Mouse (Mus musculus) left cerebral cortex, adult 9 months (tissue): ENCODE data around the gene Adora2a.
"Not testable (repeated sequence)": the region's sequence is repeated elsewhere in the genome, so short reads cannot be mapped to it uniquely, and the experiment has no call there.

Experiments
- DNase-seq, 2 experiments: peaks; one replicate each; pipeline ENCODE4 v3.0.0; 2022; ENCODE audit warnings: low spot score in 2 of 2

The Adora2a gene

DNA sequence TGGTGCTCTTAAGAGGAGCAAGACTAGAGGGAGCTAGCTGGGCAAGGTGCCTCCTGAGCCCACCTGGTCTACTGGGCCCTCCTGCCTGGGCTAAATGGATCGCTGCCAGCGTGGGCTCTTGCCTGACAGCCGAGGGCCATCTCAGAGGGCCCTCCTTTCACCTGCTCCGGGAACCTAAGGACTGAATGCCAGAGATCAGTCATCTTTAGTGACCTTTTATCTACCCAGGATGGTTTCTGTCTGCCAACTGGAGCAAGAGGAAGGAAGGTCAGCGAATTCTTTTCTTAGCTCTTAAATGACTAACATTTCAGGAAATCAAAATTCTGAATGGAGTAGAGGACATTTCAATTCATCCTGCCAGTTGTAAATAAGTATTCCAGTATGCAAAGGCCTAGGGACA lies 33.9 kb downstream of the Adora2a start:
- DNase-seq, result no peak

GRCm38 (mm10) chr10:75352541-75352940 lies 35.9 kb downstream of the Adora2a start:
- no peak for DNase-seq

GRCm38 (mm10) chr10:75353838-75354241 lies 37.2 kb downstream of the Adora2a start:
- not testable (repeated sequence) for DNase-seq

DNA sequence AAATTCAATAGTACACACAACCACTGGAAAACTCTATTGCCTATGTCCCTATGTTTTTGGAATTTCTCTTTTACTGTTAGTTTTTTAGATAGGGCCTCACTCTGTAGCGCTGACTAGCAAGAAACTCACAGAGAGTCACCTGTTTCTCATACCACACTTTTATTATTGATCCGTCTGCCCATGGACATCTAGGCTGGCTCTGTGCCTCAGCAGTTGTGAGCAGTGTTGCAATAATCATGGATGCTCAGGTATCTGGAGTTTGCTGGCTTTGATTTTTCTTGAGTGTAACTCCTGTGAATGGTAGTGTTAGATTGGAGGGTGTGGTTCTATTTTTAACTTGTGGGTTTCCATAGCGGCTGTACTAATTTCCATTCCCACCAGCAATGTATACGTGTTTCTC lies 38.7 kb downstream of the Adora2a start:
- no peak for DNase-seq

DNA sequence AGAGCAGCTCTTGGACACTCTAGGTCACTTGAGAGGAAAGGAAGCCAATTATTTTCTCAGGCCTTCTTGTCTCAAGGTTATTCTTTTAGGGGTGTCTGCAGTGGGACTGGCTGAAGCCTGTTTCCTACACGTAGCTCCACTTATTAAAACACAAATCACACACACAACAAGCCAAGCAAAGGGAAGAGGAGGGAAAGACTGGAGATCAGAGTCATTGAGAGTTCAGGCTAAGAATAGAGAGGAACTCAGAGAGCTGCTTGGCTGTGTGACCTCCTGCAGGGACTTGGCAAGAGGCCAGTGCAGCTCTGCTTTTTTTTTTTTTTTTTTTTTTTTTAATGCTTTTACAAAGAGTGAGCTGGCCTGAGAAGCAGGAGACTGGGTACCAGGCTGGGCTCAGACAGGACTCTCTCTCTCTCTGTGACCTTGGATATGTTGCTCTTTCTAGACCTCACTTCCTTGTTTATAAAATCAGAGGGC lies 47.6 kb downstream of the Adora2a start:
- not testable (repeated sequence) for DNase-seq

GRCm38 (mm10) chr10:75364796-75365195 lies 48.1 kb downstream of the Adora2a start:
- DNase-seq, result no peak

DNA sequence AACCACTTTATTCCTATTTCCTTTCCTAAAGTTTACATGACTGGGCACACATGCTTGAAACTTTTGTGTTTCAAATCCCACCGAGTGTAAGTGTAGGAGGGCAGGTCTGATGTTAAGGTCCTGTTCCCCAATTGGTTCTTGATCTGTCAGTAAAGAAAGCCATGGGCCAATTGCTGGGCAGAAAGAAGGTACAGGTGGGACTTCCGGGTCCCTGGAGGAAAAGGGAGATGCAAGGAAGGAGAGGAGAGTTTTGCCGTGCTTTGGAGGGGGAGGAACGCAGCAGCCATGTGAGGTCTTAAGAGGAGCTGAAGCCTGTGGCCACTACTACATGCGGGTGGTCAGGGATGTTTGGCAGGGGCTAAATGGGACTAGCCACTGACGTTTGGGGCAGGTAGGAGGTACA lies 48.6 kb downstream of the Adora2a start:
- DNase-seq, result no peak

DNA sequence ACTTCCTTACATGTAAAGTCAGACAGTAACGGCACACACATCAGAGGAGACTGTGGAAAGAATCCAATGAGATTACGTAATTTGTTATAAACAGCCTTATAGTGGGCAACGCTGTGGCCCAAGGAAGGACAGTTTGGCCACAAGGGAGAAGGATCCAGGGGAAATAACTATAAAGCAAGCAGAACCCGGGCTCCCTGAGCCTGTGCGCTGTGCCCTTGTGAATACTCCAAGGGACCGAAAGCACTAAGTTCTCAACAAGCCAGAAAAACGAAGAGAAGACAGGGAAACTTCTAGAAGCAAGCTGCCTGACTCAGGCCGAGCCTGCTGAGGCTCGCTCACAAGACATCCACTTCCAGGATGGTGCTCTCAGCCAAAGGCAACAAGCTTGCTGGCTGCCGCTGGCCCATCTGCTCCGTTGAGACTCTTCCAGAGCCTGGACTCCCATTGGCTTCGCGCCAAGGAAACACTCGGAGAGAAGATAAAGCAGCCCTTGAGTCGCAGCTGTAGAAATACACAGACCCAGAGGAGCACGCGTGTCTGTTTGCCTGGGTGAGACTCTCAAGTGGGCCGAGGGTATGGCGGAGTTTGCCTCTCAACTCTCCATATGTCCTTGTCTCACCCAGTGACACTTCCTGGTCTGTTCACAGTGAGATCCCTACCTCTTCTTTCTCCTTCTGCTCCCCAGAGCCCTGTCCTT lies 57.1 kb downstream of the Adora2a start:
- peak in 1 of 2 experiments; percentile 6 for DNase-seq

- DNase-seq, result no peak
Observed at GRCm38 (mm10) chr10:75378688-75379087, 62.0 kb downstream of the Adora2a start.
